Mouse (Mus musculus) embryonic facial prominence, embryonic 15.5 days (tissue): Measurements from ENCODE around the gene Lsm10. TPM values are rescaled to one million over a fixed set of nuclear protein-coding genes. Genes with fewer than 3 reads are reported as not detected.
"Not testable (repeated sequence)": the region's sequence is repeated elsewhere in the genome, so short reads cannot be mapped to it uniquely, and the experiment has no call there.

Experiments used
- ATAC-seq: fragments of 200-750 bp; cut with Nextera tagmentation; 2 replicates; pipeline ENCODE4 v1.8.0; 2017; ENCODE audit warnings: low read depth, moderate TSS enrichment; ENCODE audit not compliant: insufficient number of reproducible peaks, low FRiP score, low TSS enrichment
- H3K27ac ChIP-seq: fragments of 300-500 bp; sonication (generic); replicated peaks from 2 replicates; pipeline ENCODE4 v1.5.1; 2015; ENCODE audit warnings: mild to moderate bottlenecking, inconsistent platforms
- H3K27me3 ChIP-seq: fragments of 300-500 bp; sonication (generic); 2 replicates; pipeline ENCODE4 v1.6.1; 2015; ENCODE audit warnings: inconsistent platforms
- H3K36me3 ChIP-seq: fragments of 300-500 bp; sonication (generic); 2 replicates; pipeline ENCODE4 v1.6.1; 2015; ENCODE audit warnings: mild to moderate bottlenecking, inconsistent platforms
- H3K4me1 ChIP-seq: fragments of 300-500 bp; sonication (generic); 2 replicates; pipeline ENCODE4 v1.6.1; 2015; ENCODE audit warnings: inconsistent platforms
- H3K4me2 ChIP-seq: fragments of 300-500 bp; sonication (generic); replicated peaks from 2 replicates; pipeline ENCODE4 v1.6.1; 2015; ENCODE audit warnings: mild to moderate bottlenecking, inconsistent platforms
- H3K4me3 ChIP-seq: fragments of 300-500 bp; sonication (generic); replicated peaks from 2 replicates; pipeline ENCODE4 v1.5.1; 2015; ENCODE audit warnings: mild to moderate bottlenecking, inconsistent platforms
- H3K9ac ChIP-seq: fragments of 300-500 bp; sonication (generic); 2 replicates; pipeline ENCODE4 v1.6.1; 2015; ENCODE audit warnings: inconsistent platforms
- H3K9me3 ChIP-seq: fragments of 300-500 bp; sonication (generic); replicated peaks from 2 replicates; pipeline ENCODE4 v1.6.1; 2016; ENCODE audit warnings: inconsistent platforms
- WGBS: fragments of 180-500 bp; shearing (Covaris S2); methylation state at CpG from one replicate; pipeline ENCODE4 v1.1.7; 2015; 5-methylcytosine and 5-hydroxymethylcytosine counted together
- polyA plus RNA-seq: library from polyadenylated mRNA; unstranded; fragments of >200 nt; fragmentation: Nextera tagmentation; extraction: Ambion mirVana; gene quantifications from 2 replicates; pipeline ENCODE4 v1.2.1, GENCODE M21; 2015

Lsm10 gene
- polyA plus RNA-seq, 1 experiment from 2014 or later, result 55.4 TPM

GRCm38 (mm10) chr4:126077833-126078232 lies 18.6 kb upstream of the Lsm10 start:
- H3K4me2 ChIP-seq, result no peak overlapping the region
- H3K27me3 ChIP-seq, result no peaks in the 10 kb centered on the region
- H3K4me3 ChIP-seq, result no peak overlapping the region
- 0 out of 2 replicates have a peak, but pooled peaks cover 6% of the 10 kb centered on the region for H3K36me3 ChIP-seq
- H3K27ac ChIP-seq, result no peak overlapping the region
- 84% methylated on average over 6 of the region's 6 CpGs for WGBS
- ATAC-seq, result no peak
- H3K9me3 ChIP-seq, result no peaks in the 10 kb centered on the region
- no peaks in the 10 kb centered on the region for H3K4me1 ChIP-seq
- H3K9ac ChIP-seq, result no peak overlapping the region

GRCm38 (mm10) chr4:126079266-126079665 lies 17.2 kb upstream of the Lsm10 start:
- Histone ChIP-seq H3K36me3 (0 out of 2 replicates have a peak, but pooled peaks cover 9% of the 10 kb centered on the region), H3K27me3 (no peaks in the 10 kb centered on the region), H3K9ac (no peak overlapping the region), H3K4me3 (no peak overlapping the region), H3K9me3 (no peaks in the 10 kb centered on the region), H3K27ac (no peak overlapping the region), H3K4me1 (no peaks in the 10 kb centered on the region), H3K4me2 (no peak overlapping the region)
- WGBS, result 83% methylated on average over 4 of the region's 4 CpGs
- ATAC-seq, result no peak

- ATAC-seq, result no peak
- H3K36me3 ChIP-seq, result 0 out of 2 replicates have a peak, but pooled peaks cover 3% of the 10 kb centered on the region
- WGBS, result 88% methylated on average over 1 of the region's 1 CpGs
These were observed 14.8 kb upstream of the Lsm10 start for GRCm38 (mm10) chr4:126081601-126082000.

GRCm38 (mm10) chr4:126083021-126083420 lies 13.4 kb upstream of the Lsm10 start:
- no peak overlapping the region for H3K4me2 ChIP-seq
- no peak overlapping the region for H3K27ac ChIP-seq
- no peak for ATAC-seq
- 0 out of 2 replicates have a peak, but pooled peaks cover 3% of the 10 kb centered on the region for H3K36me3 ChIP-seq
- WGBS, result 87% methylated on average over 9 of the region's 9 CpGs
- H3K9ac ChIP-seq, result no peak overlapping the region
- H3K27me3 ChIP-seq, result no peaks in the 10 kb centered on the region
- peaks cover 5% of the 10 kb centered on the region; the same call in 1 of the 2 replicates for H3K4me1 ChIP-seq
- H3K9me3 ChIP-seq, result no peaks in the 10 kb centered on the region
- no peak overlapping the region for H3K4me3 ChIP-seq

More at GRCm38 (mm10) chr4:126081601-126082000, 14.8 kb upstream of the Lsm10 start:
- H3K9ac ChIP-seq, result no peak overlapping the region
- no peak overlapping the region for H3K27ac ChIP-seq
- peaks cover 5% of the 10 kb centered on the region; the same call in 1 of the 2 replicates for H3K4me1 ChIP-seq
- no peak overlapping the region for H3K4me2 ChIP-seq
- H3K27me3 ChIP-seq, result no peaks in the 10 kb centered on the region
- H3K4me3 ChIP-seq, result no peak overlapping the region
- no peaks in the 10 kb centered on the region for H3K9me3 ChIP-seq

GRCm38 (mm10) chr4:126084382-126084781 lies 12.0 kb upstream of the Lsm10 start:
- Histone ChIP-seq H3K27me3 (no peaks in the 10 kb centered on the region), H3K4me3 (no peak overlapping the region), H3K36me3 (0 out of 2 replicates have a peak, but pooled peaks cover 3% of the 10 kb centered on the region), H3K4me2 (no peak overlapping the region), H3K4me1 (peaks cover 5% of the 10 kb centered on the region; the same call in 1 of the 2 replicates), H3K27ac (no peak overlapping the region), H3K9me3 (no peaks in the 10 kb centered on the region), H3K9ac (no peak overlapping the region)
- WGBS, result 57% methylated on average over 8 of the region's 8 CpGs
- no peak for ATAC-seq

GRCm38 (mm10) chr4:126085996-126086576 lies 10.3 kb upstream of the Lsm10 start:
- H3K27ac ChIP-seq, result peak overlapping the region; percentile 30; the same call in 1 of the 2 replicates
- H3K4me2 ChIP-seq, result no peak overlapping the region
- WGBS, result 20% methylated on average over 7 of the region's 7 CpGs
- H3K36me3 ChIP-seq, result 0 out of 2 replicates have a peak, but pooled peaks cover 3% of the 10 kb centered on the region
- no peak overlapping the region for H3K9ac ChIP-seq
- no peak overlapping the region for H3K4me3 ChIP-seq
- ATAC-seq, result peak; percentile 87
- no peaks in the 10 kb centered on the region for H3K9me3 ChIP-seq
- no peaks in the 10 kb centered on the region for H3K27me3 ChIP-seq
- H3K4me1 ChIP-seq, result peaks cover 5% of the 10 kb centered on the region; the same call in 1 of the 2 replicates

- Histone ChIP-seq H3K4me2 (no peak overlapping the region), H3K4me1 (peaks cover 5% of the 10 kb centered on the region; the same call in 1 of the 2 replicates), H3K9ac (no peak overlapping the region), H3K4me3 (no peak overlapping the region), H3K9me3 (no peaks in the 10 kb centered on the region), H3K36me3 (no peaks in the 10 kb centered on the region), H3K27me3 (no peaks in the 10 kb centered on the region), H3K27ac (no peak overlapping the region)
- 70% methylated on average over 7 of the region's 7 CpGs for WGBS
- no peak for ATAC-seq
These were observed 6.1 kb upstream of the Lsm10 start for GRCm38 (mm10) chr4:126090101-126090847.

- Histone ChIP-seq H3K4me3 (no peak overlapping the region), H3K4me2 (no peak overlapping the region), H3K36me3 (no peaks in the 10 kb centered on the region), H3K9me3 (no peaks in the 10 kb centered on the region), H3K9ac (no peak overlapping the region), H3K27ac (no peak overlapping the region), H3K27me3 (no peaks in the 10 kb centered on the region), H3K4me1 (peaks cover 5% of the 10 kb centered on the region; the same call in 1 of the 2 replicates)
- no peak for ATAC-seq
- WGBS, result 72% methylated on average over 4 of the region's 4 CpGs
These were observed 5.6 kb upstream of the Lsm10 start for GRCm38 (mm10) chr4:126090848-126091124.

GRCm38 (mm10) chr4:126091873-126092272 lies 4.5 kb upstream of the Lsm10 start:
- peaks cover 2% of the 10 kb centered on the region for H3K4me1 ChIP-seq
- no peak overlapping the region for H3K4me3 ChIP-seq
- no peak overlapping the region for H3K9ac ChIP-seq
- ATAC-seq, result no peak
- H3K4me2 ChIP-seq, result no peak overlapping the region
- H3K27ac ChIP-seq, result no peak overlapping the region
- 75% methylated on average over 8 of the region's 8 CpGs for WGBS
- H3K27me3 ChIP-seq, result no peaks in the 10 kb centered on the region
- no peaks in the 10 kb centered on the region for H3K36me3 ChIP-seq
- H3K9me3 ChIP-seq, result no peaks in the 10 kb centered on the region

- H3K4me2 ChIP-seq, result peak overlapping the region; percentile 62; the same call in 1 of the 2 replicates
- H3K9me3 ChIP-seq, ATAC-seq, H3K27me3 ChIP-seq, H3K9ac ChIP-seq, H3K27ac ChIP-seq: not testable (repeated sequence)
- peak overlapping the region; percentile 62 for H3K4me3 ChIP-seq
- H3K4me1 ChIP-seq, result peaks cover 25% of the 10 kb centered on the region
- H3K36me3 ChIP-seq, result 0 out of 2 replicates have a peak, but pooled peaks cover 12% of the 10 kb centered on the region
- WGBS, result 51% methylated on average over 14 of the region's 14 CpGs
These were observed 597 bp upstream of the Lsm10 start for GRCm38 (mm10) chr4:126095622-126096430.

- 0 out of 2 replicates have a peak, but pooled peaks cover 12% of the 10 kb centered on the region for H3K36me3 ChIP-seq
- no peak for ATAC-seq
- no peak overlapping the region for H3K27ac ChIP-seq
- H3K27me3 ChIP-seq, result no peaks in the 10 kb centered on the region
- no peak overlapping the region for H3K4me2 ChIP-seq
- H3K9me3 ChIP-seq, result no peaks in the 10 kb centered on the region
- H3K4me3 ChIP-seq, result no peak overlapping the region
- H3K4me1 ChIP-seq, result peaks cover 36% of the 10 kb centered on the region
- WGBS, result 94% methylated on average over 20 of the region's 20 CpGs
- H3K9ac ChIP-seq, result no peak overlapping the region
These were observed 1.4 kb downstream of the Lsm10 start for GRCm38 (mm10) chr4:126097711-126098253.
